Mouse (Mus musculus) left cerebral cortex, postnatal 4 days (tissue): ENCODE measurements around the gene Pigo. TPM values are rescaled to one million over a fixed set of nuclear protein-coding genes. Genes with fewer than 3 reads are reported as not detected.

ENCODE experiments used
- DNase-seq: peaks from one replicate; pipeline ENCODE4 v3.0.0-alpha.2; 2022
- intact Hi-C: fragments of 180-260 bp; cut with DNase I; formaldehyde crosslinking; loops from one replicate; pipeline ENCODE4 v1.15.1; 2025
- total RNA-seq, 2 experiments: library from RNA; stranded (reverse); gene quantifications; 2 replicates each; pipeline ENCODE4 v1.2.3; 2021

Gene Pigo
- total RNA-seq, 2 experiments from 2014 or later, result 26.5 to 29.5 TPM

- intact Hi-C loops, result no loop called here
- peak; percentile 71 for DNase-seq
Measured at GRCm38 (mm10) chr4:43038567-43039495, 13.2 kb upstream of the Pigo start.

GRCm38 (mm10) chr4:43037860-43038566, 12.4 kb upstream of the Pigo start:
- DNase-seq, result no peak
- intact Hi-C loops, result no loop called here

DNA sequence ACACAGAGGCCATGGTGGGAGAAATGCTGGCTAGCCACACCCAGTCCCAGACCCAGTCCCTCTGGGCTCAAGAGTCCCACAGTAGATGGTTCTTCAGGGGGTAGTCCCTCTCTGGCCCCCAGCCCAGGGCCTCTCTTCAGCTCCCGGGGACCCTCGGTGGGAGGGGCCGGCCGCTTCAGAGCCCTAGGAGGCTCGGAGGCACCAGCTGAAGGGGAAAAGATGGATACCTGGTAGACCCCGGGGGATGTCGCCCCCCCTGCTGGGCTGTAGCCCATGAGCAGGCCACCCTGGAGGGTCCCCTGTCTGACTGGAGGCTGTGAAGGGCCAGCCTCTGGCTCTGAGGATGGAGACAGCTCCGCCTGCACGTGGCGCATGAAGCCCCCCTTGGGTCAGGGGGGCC, 10.7 kb upstream of the Pigo start:
- DNase-seq, result no peak
- intact Hi-C loops, result no loop called here

DNA sequence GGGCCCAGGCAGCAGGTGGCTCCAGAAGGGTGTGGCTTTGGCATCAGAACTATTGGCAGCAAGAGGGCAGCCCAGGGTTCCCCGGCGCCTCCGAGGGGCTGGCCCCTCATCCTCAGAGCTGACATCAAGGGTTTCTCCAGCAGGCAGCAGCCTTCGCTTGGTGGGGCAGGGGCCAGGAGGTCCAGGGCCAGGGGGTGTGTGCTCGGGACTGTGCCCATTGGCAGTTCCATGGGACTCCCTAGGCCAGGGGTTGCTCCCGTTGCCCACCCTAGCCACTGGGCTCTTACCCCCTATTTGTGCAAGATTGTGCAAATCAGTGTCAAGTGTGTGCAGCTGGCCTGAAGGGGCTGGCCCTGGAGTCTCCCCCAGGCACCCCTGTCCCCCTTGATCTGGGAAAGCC, 10.2 kb upstream of the Pigo start:
- intact Hi-C loops, result no loop called here
- DNase-seq, result no peak

- intact Hi-C loops, result no loop called here
- DNase-seq, result no peak
Measured at GRCm38 (mm10) chr4:43033481-43033880, 7.9 kb upstream of the Pigo start.

- no peak for DNase-seq
- intact Hi-C loops, result no loop called here
Measured at GRCm38 (mm10) chr4:43032501-43032900, 6.9 kb upstream of the Pigo start.

- DNase-seq, result peak; percentile 94
- intact Hi-C loops, result no loop called here
Measured at GRCm38 (mm10) chr4:43031237-43031995, 5.8 kb upstream of the Pigo start, which contains the start of gene Stoml2. Gene Stoml2, minus strand, starts transcription at chr4:43031710.

DNA sequence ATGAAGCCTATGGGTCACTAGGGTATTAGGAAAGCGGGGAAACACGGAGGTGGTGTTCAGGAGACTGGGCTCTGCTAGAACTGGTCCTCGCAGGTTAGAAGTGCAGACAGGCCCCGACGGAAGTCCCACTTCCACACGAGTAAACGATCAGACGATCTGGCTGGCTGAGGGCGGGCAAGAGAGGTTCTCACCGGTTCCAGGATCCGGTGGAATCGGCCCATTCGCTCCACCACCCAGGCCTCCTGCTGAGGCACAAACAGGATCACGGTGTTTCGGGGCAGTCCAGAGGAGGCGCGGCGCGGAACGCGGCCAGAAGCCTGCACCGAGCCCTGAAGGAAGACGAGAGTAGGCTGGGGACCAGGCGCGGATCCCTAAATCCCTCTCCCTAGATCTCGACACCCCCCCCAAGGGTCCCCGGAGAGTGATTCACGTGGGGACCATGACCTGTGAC, 5.2 kb upstream of the Pigo start:
- DNase-seq, result no peak
- intact Hi-C loops, result no loop called here

GRCm38 (mm10) chr4:43030352-43030751, 4.7 kb upstream of the Pigo start:
- intact Hi-C loops, result no loop called here
- no peak for DNase-seq

DNA sequence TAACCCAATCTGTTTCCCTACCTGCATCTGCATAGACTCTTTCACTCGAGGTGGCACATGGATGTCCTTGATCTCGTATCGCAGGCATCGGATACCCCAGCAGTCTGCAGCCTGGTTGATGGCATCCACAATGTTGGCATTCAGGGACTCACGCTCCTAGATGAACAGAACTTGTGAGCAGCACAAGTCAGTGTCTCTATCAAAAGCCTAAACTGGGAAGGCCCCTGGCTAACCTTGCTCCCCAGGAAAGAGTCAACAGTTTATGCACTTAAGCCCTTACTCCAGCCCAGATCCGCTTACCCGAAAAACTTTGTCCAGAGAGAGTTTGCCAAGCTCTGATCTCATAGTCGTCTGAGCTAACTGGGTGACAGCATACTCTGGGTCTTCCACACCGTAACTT, 4.1 kb upstream of the Pigo start:
- no peak for DNase-seq
- intact Hi-C loops, result no loop called here

- DNase-seq, result no peak
- intact Hi-C loops, result no loop called here
Measured at GRCm38 (mm10) chr4:43029121-43029520, 3.5 kb upstream of the Pigo start.

- DNase-seq, result no peak
- intact Hi-C loops, result no loop called here
Measured at GRCm38 (mm10) chr4:43024673-43025072, 946 bp downstream of the Pigo start.

DNA sequence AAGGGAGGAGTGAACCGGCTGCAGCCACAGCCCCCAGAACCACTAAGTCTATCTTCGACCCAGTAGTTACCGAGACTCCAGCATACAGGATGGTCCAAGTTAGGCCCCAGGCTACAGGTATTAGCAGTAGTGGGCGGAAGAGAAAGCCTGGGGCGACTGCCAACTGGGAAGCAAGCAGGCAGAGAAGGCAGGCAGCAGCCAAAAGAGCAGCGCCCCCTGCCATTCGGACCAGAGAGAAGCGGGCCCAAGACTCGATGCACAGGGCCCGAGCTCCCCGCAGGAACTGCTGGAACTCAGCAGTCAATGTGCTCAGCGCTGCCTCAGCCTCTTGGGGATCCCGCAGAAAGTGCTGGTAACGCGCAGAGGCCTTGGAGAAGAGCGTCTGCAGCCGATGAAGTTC, 4.3 kb downstream of the Pigo start:
- intact Hi-C loops, result no loop called here
- no peak for DNase-seq

- no peak for DNase-seq
- intact Hi-C loops, result no loop called here
Measured at GRCm38 (mm10) chr4:43020876-43021275, 4.7 kb downstream of the Pigo start.

DNA sequence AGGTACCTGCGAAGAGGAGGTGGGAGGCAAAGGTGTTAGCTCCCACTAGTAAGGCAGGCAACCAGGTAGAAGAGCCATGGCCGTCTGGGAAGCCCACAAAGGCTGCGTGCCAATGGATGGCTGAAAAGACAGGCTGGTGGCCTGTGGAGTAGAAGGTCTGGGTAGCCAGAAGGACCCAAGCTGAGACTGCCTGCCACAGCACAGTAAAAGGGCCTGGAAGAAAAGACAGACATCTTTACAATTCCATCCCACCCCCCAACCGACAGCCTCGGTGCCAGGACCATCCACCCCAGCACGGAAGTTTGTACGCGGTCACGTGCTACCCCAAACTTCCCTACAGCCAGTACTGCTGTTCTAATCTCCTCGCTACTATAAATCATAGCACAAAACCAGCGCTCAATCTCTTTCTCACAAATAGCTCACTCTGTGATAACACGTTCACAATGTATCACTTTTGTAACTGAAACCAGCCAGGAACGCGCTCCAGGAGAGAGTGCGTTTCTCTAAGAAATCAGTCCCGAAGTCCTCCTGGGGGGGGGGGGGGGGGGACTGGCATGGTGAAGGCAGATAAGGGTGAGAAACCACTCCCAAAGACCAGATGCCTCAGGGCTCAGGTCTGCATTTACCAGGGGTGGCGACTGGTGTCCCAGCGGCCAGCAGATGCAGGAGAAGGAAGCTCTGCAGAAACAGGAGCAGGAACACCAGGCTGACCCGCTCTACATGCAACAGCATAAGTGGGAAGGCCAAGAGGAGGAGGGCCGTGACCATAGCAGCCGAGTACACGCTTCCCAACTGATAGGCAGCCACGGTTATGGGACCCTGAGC, 5.8 kb downstream of the Pigo start:
- intact Hi-C loops, result no loop called here
- no peak for DNase-seq

GRCm38 (mm10) chr4:43019176-43019575, 6.4 kb downstream of the Pigo start:
- DNase-seq, result no peak
- intact Hi-C loops, result no loop called here

DNA sequence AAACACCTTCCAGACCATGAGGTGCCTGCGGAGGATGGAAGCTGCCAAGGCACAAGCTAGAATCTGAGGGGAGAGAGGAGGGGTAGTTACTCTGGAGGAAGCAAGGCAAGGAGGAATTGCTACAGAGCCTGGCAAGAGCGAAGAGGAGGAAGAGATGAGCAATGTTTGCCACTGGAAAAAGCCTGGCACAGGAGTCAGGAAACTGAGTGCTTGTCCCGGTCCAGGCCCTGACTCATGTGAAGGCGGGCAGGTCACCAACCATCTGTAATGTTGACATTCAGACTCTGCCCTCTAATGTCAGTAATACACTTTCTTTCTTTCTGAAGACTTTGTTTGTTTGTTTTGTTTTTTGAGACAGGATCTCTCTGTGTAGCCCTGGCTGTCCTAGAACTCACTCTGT, 7.5 kb downstream of the Pigo start:
- no peak for DNase-seq
- intact Hi-C loops, result no loop called here

GRCm38 (mm10) chr4:43012091-43012490, 13.5 kb downstream of the Pigo start:
- intact Hi-C loops, result no loop called here
- no peak for DNase-seq

GRCm38 (mm10) chr4:43010161-43011038, 15.2 kb downstream of the Pigo start, which contains the start of gene Fancg:
Gene Fancg, minus strand, starts transcription at chr4:43010506.
- peak; percentile 88 for DNase-seq
- intact Hi-C loops, result no loop called here
